Mouse (Mus musculus): Measurements from ENCODE around the gene Tert. TPM values are rescaled to one million over a fixed set of nuclear protein-coding genes. Genes with fewer than 3 reads are reported as not detected.
A peak's percentile ranks its signal among the peaks of the same experiment; 100 is the strongest.

Tert gene
- 1.3 and 3.4 TPM in 2 replicates for polyA plus RNA-seq (2012; rRNA removed)

GRCm38 (mm10) chr13:73626745-73627549, at the start of gene Tert:
Tert (plus strand) TSS chr13:73626911.
- peak in 1 of 2 experiments; percentile 53 for DNase-seq (ENCODE audit: extremely low spot score in 1 of 2, low spot score in 1 of 2)

GRCm38 (mm10) chr13:73577277-73577676, 49.4 kb upstream of the Tert start:
- no peak for DNase-seq (ENCODE audit: extremely low spot score in 1 of 2, low spot score in 1 of 2)

GRCm38 (mm10) chr13:73591488-73591887, 35.2 kb upstream of the Tert start:
- DNase-seq (ENCODE audit: extremely low spot score in 1 of 2, low spot score in 1 of 2): no peak

- no peak for DNase-seq (ENCODE audit: extremely low spot score in 1 of 2, low spot score in 1 of 2)
Observed at GRCm38 (mm10) chr13:73592546-73592945, 34.2 kb upstream of the Tert start.

- DNase-seq (ENCODE audit: extremely low spot score in 1 of 2, low spot score in 1 of 2): no peak
Observed at GRCm38 (mm10) chr13:73596276-73596675, 30.4 kb upstream of the Tert start.

GRCm38 (mm10) chr13:73600217-73600616, 26.5 kb upstream of the Tert start:
- DNase-seq (ENCODE audit: extremely low spot score in 1 of 2, low spot score in 1 of 2): no peak

GRCm38 (mm10) chr13:73603046-73603445, 23.7 kb upstream of the Tert start:
- DNase-seq (ENCODE audit: extremely low spot score in 1 of 2, low spot score in 1 of 2): no peak

GRCm38 (mm10) chr13:73603522-73604155, 23.1 kb upstream of the Tert start, which contains the start of gene Clptm1l:
Clptm1l (plus strand) TSS chr13:73604006.
- peak; percentile 93 to 99 for DNase-seq (ENCODE audit: extremely low spot score in 1 of 2, low spot score in 1 of 2)

- no peak for DNase-seq (ENCODE audit: extremely low spot score in 1 of 2, low spot score in 1 of 2)
Observed at GRCm38 (mm10) chr13:73604156-73604957, 22.4 kb upstream of the Tert start.

GRCm38 (mm10) chr13:73618406-73618805, 8.3 kb upstream of the Tert start:
- DNase-seq (ENCODE audit: extremely low spot score in 1 of 2, low spot score in 1 of 2): no peak

- peak in 1 of 2 experiments; percentile 22 for DNase-seq (ENCODE audit: extremely low spot score in 1 of 2, low spot score in 1 of 2)
Observed at GRCm38 (mm10) chr13:73620637-73621036, 6.1 kb upstream of the Tert start.

GRCm38 (mm10) chr13:73626410-73626744, 334 bp upstream of the Tert start:
- DNase-seq (ENCODE audit: extremely low spot score in 1 of 2, low spot score in 1 of 2): no peak

- no peak for DNase-seq (ENCODE audit: extremely low spot score in 1 of 2, low spot score in 1 of 2)
Observed at GRCm38 (mm10) chr13:73628586-73629113, 1.9 kb downstream of the Tert start.

GRCm38 (mm10) chr13:73631837-73632236, 5.1 kb downstream of the Tert start:
- no peak for DNase-seq (ENCODE audit: extremely low spot score in 1 of 2, low spot score in 1 of 2)

- no peak for DNase-seq (ENCODE audit: extremely low spot score in 1 of 2, low spot score in 1 of 2)
Observed at GRCm38 (mm10) chr13:73637826-73638225, 11.1 kb downstream of the Tert start.

- no peak for DNase-seq (ENCODE audit: extremely low spot score in 1 of 2, low spot score in 1 of 2)
Observed at GRCm38 (mm10) chr13:73641296-73641695, 14.6 kb downstream of the Tert start.

- DNase-seq (ENCODE audit: extremely low spot score in 1 of 2, low spot score in 1 of 2): peak; percentile 29 to 75
Observed at GRCm38 (mm10) chr13:73646397-73647087, 19.8 kb downstream of the Tert start.

- DNase-seq (ENCODE audit: extremely low spot score in 1 of 2, low spot score in 1 of 2): no peak
Observed at GRCm38 (mm10) chr13:73653266-73653665, 26.6 kb downstream of the Tert start.

- DNase-seq (ENCODE audit: extremely low spot score in 1 of 2, low spot score in 1 of 2): no peak
Observed at GRCm38 (mm10) chr13:73654976-73655375, 28.3 kb downstream of the Tert start.

- DNase-seq (ENCODE audit: extremely low spot score in 1 of 2, low spot score in 1 of 2): no peak
Observed at GRCm38 (mm10) chr13:73658953-73659352, 32.2 kb downstream of the Tert start.

Data from frontal cortex, adult 2 months (tissue).